Comparison of ENCODE assay signal across 8 mouse cellular contexts in the genomic region with DNA sequence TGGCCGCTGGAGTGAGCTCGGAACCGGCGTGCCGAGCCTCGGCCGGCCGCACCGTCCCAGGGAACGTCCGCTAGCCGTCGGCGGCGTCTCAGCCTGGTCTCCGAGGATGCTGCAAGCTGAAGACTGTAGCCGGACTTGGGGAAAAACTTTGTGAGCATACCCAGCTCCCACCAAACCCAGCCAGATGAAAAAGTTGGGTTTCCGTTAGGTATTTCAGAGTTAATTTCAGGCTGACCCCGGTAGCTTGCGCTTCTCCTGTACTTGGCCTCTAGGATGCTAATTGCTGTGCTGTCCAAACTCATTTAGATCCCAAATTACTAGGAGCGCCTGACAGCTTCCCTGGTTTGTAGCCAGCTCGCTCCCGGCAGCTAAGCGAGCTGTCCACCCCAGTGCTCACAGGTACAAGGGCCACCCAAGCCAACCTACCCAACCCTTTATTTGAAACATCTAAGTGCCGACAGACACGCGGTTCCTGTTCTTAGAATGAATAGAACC. TPM values are rescaled to one million over a fixed set of nuclear protein-coding genes. Genes with fewer than 3 reads are reported as not detected.
DNase-seq lines count a peak whose midpoint lies in the region; ATAC-seq and TF ChIP-seq lines count a peak whose summit lies in the region.

No protein-coding gene starts in this region.

- TF ChIP-seq CTCF in left cerebral cortex, adult 2 months (IDR thresholded peaks at IDR 0.05): no peak

- H3K4me1 ChIP-seq in embryonic facial prominence, embryonic 12.5 days: no peaks in the 10 kb centered on the region; the same call in 1 of the 2 replicates
- H3K4me1 ChIP-seq in heart, embryonic 12.5 days (replicated peaks): peaks cover 8% of the 10 kb centered on the region
- no peaks in the 10 kb centered on the region for H3K4me1 ChIP-seq in midbrain, embryonic 14.5 days (ENCODE audit: control insufficient read depth, insufficient read depth, low read length)

- H3K4me3 ChIP-seq in embryonic facial prominence, embryonic 12.5 days: peak overlapping the region; percentile 63
- H3K4me3 ChIP-seq in heart, embryonic 12.5 days: peak overlapping the region; percentile 77
- peak overlapping the region; percentile 80 for H3K4me3 ChIP-seq in left cerebral cortex, adult 2 months
- H3K4me3 ChIP-seq in midbrain, embryonic 14.5 days (replicated peaks; ENCODE audit: low read depth, low read length): peak overlapping the region; percentile 60

- peak overlapping the region; percentile 79 for H3K9ac ChIP-seq in embryonic facial prominence, embryonic 12.5 days
- peak overlapping the region; percentile 91 for H3K9ac ChIP-seq in heart, embryonic 12.5 days
- H3K9ac ChIP-seq in midbrain, embryonic 14.5 days (replicated peaks; ENCODE audit: low read length): peak overlapping the region; percentile 93

- no peaks in the 10 kb centered on the region for H3K27me3 ChIP-seq in embryonic facial prominence, embryonic 12.5 days
- H3K27me3 ChIP-seq in heart, embryonic 12.5 days (replicated peaks): no peaks in the 10 kb centered on the region
- H3K27me3 ChIP-seq in midbrain, embryonic 14.5 days (ENCODE audit: control insufficient read depth, insufficient read depth, low read length): peaks cover 23% of the 10 kb centered on the region

- H3K36me3 ChIP-seq in embryonic facial prominence, embryonic 12.5 days: no peaks in the 10 kb centered on the region
- no peaks in the 10 kb centered on the region for H3K36me3 ChIP-seq in heart, embryonic 12.5 days
- H3K36me3 ChIP-seq in midbrain, embryonic 14.5 days (ENCODE audit: control insufficient read depth, insufficient read depth, low read length): no peaks in the 10 kb centered on the region

- ATAC-seq in embryonic facial prominence, embryonic 12.5 days (ENCODE audit: insufficient number of reproducible peaks, insufficient read depth, low FRiP score, low TSS enrichment): no peak
- no peak for ATAC-seq in heart, embryonic 12.5 days (ENCODE audit: insufficient number of reproducible peaks, low FRiP score)
- ATAC-seq in midbrain, embryonic 14.5 days (ENCODE audit: low FRiP score, low TSS enrichment): peak; percentile 18; the same call in 1 of the 2 replicates

- DNase-seq in ovary, postnatal 10 days (ENCODE audit: low spot score): peak; percentile 46
- DNase-seq in ovary, postnatal 36 days (ENCODE audit: low spot score): no peak
- DNase-seq in left cerebral cortex, adult 2 months (ENCODE audit: extremely low spot score in 1 of 2, low spot score in 2 of 2): no peak
- peak; percentile 63 for DNase-seq in midbrain, embryonic 14.5 days
- no peak for DNase-seq in thymus, postnatal 25 days
- DNase-seq in urinary bladder, adult 18-20 months (ENCODE audit: low spot score in 2 of 2): no peak

- WGBS in embryonic facial prominence, embryonic 12.5 days: under 1% methylated on average over 27 of the region's 27 CpGs
- 1% methylated on average over 27 of the region's 27 CpGs for whole genome bisulfite sequencing in heart, embryonic 12.5 days
- WGBS in midbrain, embryonic 14.5 days: under 1% methylated on average over 27 of the region's 27 CpGs

- intact Hi-C loops in left cerebral cortex, adult 2 months (cut with DNase I): loop anchor here (2.0 to 10.0 kb wide), 3 partner anchors 70 to 180 kb away; no protein-coding TSS in a partner anchor

- no peaks in the 10 kb centered on the region for H3K9me3 ChIP-seq in embryonic facial prominence, embryonic 12.5 days
- no peaks in the 10 kb centered on the region for H3K9me3 ChIP-seq in heart, embryonic 12.5 days (replicated peaks)
- no peaks in the 10 kb centered on the region for H3K9me3 ChIP-seq in midbrain, embryonic 14.5 days (ENCODE audit: control insufficient read depth, low read length)

- H3K27ac ChIP-seq in embryonic facial prominence, embryonic 12.5 days: peak overlapping the region; percentile 86
- H3K27ac ChIP-seq in heart, embryonic 12.5 days (ENCODE audit: poor library complexity, severe bottlenecking): peak overlapping the region; percentile 94
- peak overlapping the region; percentile 99 for H3K27ac ChIP-seq in left cerebral cortex, adult 2 months
- peak overlapping the region; percentile 98 for H3K27ac ChIP-seq in midbrain, embryonic 14.5 days (replicated peaks; ENCODE audit: low read depth, low read length)

- peak overlapping the region; percentile 75 for H3K4me2 ChIP-seq in embryonic facial prominence, embryonic 12.5 days (replicated peaks)
- H3K4me2 ChIP-seq in heart, embryonic 12.5 days: peak overlapping the region; percentile 79
- peak overlapping the region; percentile 73 for H3K4me2 ChIP-seq in midbrain, embryonic 14.5 days (ENCODE audit: low read length)

RNA-seq across cellular contexts. Expression of a gene that starts 0.8 kb away (rescaled TPM):
- 20.1 and 21.8 TPM in 2 replicates for polyA plus RNA-seq in embryonic facial prominence, embryonic 12.5 days (2016; fragmentation: Nextera tagmentation; extraction: Ambion mirVana)
- polyA plus RNA-seq in heart, embryonic 12.5 days (2016; fragmentation: Nextera tagmentation; extraction: Ambion mirVana): 25.4 and 28.1 TPM in 2 replicates
- 100 to 1,000 TPM; 196 to 198 TPM for total RNA-seq in left cerebral cortex, adult 2 months (2021)
- 46.3 and 52.9 TPM in 2 replicates for polyA plus RNA-seq in midbrain, embryonic 14.5 days (2014; fragmentation: Nextera tagmentation; extraction: Ambion mirVana)

Comparison
In these comparisons a context has a peak if more than half of its experiments do, and no peak if none do; other contexts are left out.
1. DNase-seq: peak in ovary, postnatal 10 days (single experiment) and midbrain, embryonic 14.5 days (single experiment); none in ovary, postnatal 36 days (single experiment), left cerebral cortex, adult 2 months (0 of 2), thymus, postnatal 25 days (single experiment) and urinary bladder, adult 18-20 months (0 of 2).
2. Peak in every context shown above with its lines, with median percentiles within 50 percentile points of each other: H3K27ac ChIP-seq, H3K4me2 ChIP-seq, H3K4me3 ChIP-seq and H3K9ac ChIP-seq.